Mouse (Mus musculus): ENCODE measurements around the gene Olfr155. TPM values are rescaled to one million over a fixed set of nuclear protein-coding genes. Genes with fewer than 3 reads are reported as not detected.

The Olfr155 gene
- not detected in 2 replicates for polyA plus RNA-seq (2016; fragmentation: Nextera tagmentation; extraction: Ambion mirVana)

DNA sequence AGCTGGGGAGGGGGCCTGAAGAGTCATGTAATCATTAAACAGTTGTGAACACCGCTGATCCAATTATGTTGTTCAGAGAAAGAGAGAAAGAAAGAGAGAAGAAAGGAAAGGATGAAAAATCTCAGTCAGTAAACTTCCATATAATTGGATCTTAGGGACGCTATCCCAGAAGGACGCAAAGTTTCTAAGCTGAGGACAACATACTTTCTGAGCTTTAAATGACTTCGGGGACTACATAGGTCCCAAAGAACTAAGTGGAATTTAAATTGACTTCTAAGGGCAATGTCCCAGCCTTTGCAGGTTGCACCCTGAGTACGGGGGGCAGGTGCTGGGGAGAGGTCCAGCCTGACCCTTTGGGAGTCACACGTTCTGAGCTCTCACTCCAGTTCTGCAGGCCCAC lies at the start of gene Olfr155:
Gene Olfr155 (plus strand): TSS at position 301 of the 400 bp plus-strand sequence.
- Histone ChIP-seq H3K27me3 (no peaks in the 10 kb centered on the region), H3K4me2 (replicated peaks) (no peak within 1 kb of the TSS), H3K4me3 (no peak within 1 kb of the TSS), H3K36me3 (no peaks in the 10 kb centered on the region), H3K9me3 (no peaks in the 10 kb centered on the region), H3K27ac (replicated peaks) (no peak within 1 kb of the TSS), H3K4me1 (no peaks in the 10 kb centered on the region), H3K9ac (replicated peaks) (no peak within 1 kb of the TSS)
- 88% methylated on average over 6 of the region's 6 CpGs for WGBS
- ATAC-seq (ENCODE audit: low FRiP score, low read depth): no peak

DNA sequence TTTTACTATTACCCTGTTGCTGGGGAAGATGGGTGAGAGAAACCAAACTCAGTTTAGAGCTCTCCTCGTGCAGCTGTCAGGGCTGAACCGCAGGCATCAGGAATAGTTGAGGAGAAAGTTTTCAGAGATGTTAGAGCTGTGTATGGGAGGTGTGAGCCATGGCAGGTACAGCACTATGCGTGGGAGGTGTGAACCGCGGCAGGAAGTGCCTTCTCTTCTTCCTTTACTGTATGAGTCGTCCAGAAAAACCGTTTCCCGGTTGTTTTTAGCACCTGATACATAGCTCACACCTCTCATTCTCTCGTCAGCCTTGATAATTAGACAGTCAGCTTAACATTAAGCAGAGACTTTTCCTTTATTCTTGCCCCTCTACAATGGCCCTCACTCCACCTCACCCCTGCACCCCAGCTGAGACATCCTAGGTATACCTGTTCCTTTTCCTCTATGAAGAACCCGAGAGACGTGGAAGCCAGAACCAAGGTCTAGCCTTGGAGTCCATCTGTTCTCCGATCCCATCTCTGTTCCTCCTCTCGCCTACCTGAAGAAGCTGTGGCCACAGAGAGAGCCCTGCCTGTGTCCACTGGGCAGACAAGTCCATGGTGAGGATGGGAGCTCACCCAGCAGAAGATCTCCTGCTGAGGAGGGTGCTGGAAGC lies 28.3 kb upstream of the Olfr155 start:
- 89% methylated on average over 13 of the region's 13 CpGs for WGBS

DNA sequence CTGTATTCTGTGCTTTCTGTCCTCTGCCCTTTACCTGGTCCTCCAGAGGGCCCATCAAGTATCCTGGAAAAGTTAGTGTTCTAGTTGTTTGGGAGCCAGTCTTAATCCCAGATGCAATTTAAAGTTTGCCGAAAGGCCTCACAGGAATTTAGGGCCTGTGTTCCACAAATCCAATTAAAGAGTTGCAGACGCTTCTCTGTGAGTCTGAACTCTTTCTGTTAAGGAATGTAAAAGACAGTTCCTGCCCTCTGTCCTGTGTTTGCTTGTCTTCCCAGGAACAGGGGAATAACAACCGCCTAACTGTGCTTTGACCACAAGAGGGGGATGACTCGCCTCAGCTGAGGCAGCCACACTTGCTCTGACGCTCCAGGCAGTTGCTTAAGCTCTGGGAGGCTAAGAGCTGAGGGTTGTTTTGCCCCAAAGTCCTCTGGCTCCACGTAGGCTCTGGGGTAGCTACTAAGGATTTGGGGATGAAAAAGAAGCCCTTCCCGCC lies 27.5 kb upstream of the Olfr155 start, which contains the start of gene Olfr156:
Gene Olfr156 (minus strand): TSS at position 51 of the 493 bp plus-strand sequence.
- no peak for ATAC-seq (ENCODE audit: low FRiP score, low read depth)
- H3K27me3 ChIP-seq: no peaks in the 10 kb centered on the region
- H3K4me2 ChIP-seq (replicated peaks): no peak within 1 kb of the TSS
- H3K9ac ChIP-seq (replicated peaks): no peak within 1 kb of the TSS
- H3K9me3 ChIP-seq: no peaks in the 10 kb centered on the region
- no peaks in the 10 kb centered on the region for H3K36me3 ChIP-seq
- no peaks in the 10 kb centered on the region for H3K4me1 ChIP-seq
- H3K4me3 ChIP-seq: no peak within 1 kb of the TSS
- no peak within 1 kb of the TSS for H3K27ac ChIP-seq (replicated peaks)
- WGBS: 9% methylated on average over 7 of the region's 7 CpGs

More for the DNA sequence above, 28.3 kb upstream of the Olfr155 start:
- no peak overlapping the region for H3K9ac ChIP-seq (replicated peaks)
- H3K27me3 ChIP-seq: no peaks in the 10 kb centered on the region
- no peak overlapping the region for H3K27ac ChIP-seq (replicated peaks)
- ATAC-seq (ENCODE audit: low FRiP score, low read depth): no peak
- H3K36me3 ChIP-seq: no peaks in the 10 kb centered on the region
- no peaks in the 10 kb centered on the region for H3K9me3 ChIP-seq
- no peaks in the 10 kb centered on the region for H3K4me1 ChIP-seq
- no peak overlapping the region for H3K4me3 ChIP-seq
- no peak overlapping the region for H3K4me2 ChIP-seq (replicated peaks)

DNA sequence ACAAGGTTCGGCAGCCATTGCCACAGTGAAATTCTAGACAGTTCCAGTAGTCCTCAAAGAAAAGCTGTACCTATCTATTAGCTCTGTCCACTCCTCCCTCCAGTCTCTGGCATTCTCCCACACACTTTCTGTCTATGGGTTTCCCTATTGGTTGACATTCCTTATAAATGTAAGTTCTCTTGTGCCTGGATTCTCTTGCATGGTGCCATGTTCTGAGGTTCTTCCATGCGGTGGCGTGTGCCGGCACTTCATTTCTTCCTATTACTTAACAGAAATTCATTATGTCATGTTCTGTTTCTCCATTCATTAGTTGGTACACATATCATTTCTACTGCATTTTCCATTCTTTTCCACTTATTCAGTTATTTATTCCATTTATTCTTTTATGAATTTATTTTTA lies 22.6 kb upstream of the Olfr155 start:
- H3K4me1 ChIP-seq: no peaks in the 10 kb centered on the region
- 94% methylated on average over 4 of the region's 4 CpGs for WGBS

DNA sequence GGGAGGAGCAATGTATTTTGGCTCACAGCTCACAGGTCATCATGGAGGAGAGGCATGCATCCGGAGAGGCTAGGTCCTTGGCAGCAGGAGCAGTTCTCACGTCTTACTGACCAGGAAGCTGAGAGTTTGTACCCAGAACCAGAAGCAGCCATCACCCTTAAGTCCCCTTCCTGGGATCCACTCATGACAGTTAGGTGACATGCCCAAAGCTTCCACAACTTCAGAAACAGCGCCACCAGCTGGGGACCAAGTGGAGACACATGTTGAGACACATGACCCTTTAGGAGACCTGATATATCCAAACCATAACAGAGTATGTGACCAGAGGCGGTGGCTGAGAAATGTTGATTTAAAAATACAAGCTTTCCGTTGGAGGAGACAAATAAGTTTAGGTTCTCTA lies 19.3 kb upstream of the Olfr155 start:
- Histone ChIP-seq H3K4me2 (replicated peaks) (no peak overlapping the region), H3K36me3 (no peaks in the 10 kb centered on the region), H3K4me1 (no peaks in the 10 kb centered on the region), H3K9ac (replicated peaks) (no peak overlapping the region), H3K9me3 (no peaks in the 10 kb centered on the region), H3K27ac (replicated peaks) (no peak overlapping the region), H3K27me3 (no peaks in the 10 kb centered on the region), H3K4me3 (no peak overlapping the region)
- no peak for ATAC-seq (ENCODE audit: low FRiP score, low read depth)
- 70% methylated on average over 5 of the region's 5 CpGs for WGBS

More for the DNA sequence above, 22.6 kb upstream of the Olfr155 start:
- H3K4me2 ChIP-seq (replicated peaks): no peak overlapping the region
- no peak overlapping the region for H3K9ac ChIP-seq (replicated peaks)
- no peak for ATAC-seq (ENCODE audit: low FRiP score, low read depth)
- no peaks in the 10 kb centered on the region for H3K27me3 ChIP-seq
- no peaks in the 10 kb centered on the region for H3K36me3 ChIP-seq
- H3K27ac ChIP-seq (replicated peaks): no peak overlapping the region
- H3K4me3 ChIP-seq: no peak overlapping the region
- H3K9me3 ChIP-seq: no peaks in the 10 kb centered on the region

DNA sequence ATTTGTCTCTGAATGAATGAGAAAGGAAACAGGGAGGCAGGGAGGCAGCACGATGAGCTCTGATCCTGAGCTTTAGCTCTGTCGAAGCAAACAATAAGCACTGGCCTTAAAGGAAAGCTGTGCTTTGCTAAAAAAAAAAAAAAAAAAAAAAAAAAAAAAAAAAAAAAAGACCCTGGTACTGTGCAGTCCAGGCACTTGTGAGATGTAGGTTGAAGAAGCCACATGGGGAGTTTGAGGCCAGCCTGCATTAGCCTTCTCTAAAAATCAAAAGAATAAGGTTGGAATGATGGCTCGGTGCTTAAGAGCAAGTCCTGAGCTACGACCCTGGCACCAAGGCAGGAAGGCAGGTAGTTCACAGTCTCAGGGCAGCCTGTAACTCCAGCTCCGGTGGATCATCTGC lies 17.6 kb upstream of the Olfr155 start:
- H3K4me3 ChIP-seq: no peak overlapping the region
- H3K27ac ChIP-seq (replicated peaks): no peak overlapping the region
- H3K9ac ChIP-seq (replicated peaks): no peak overlapping the region
- no peak for ATAC-seq (ENCODE audit: low FRiP score, low read depth)
- H3K4me2 ChIP-seq (replicated peaks): no peak overlapping the region
- no peaks in the 10 kb centered on the region for H3K4me1 ChIP-seq
- no peaks in the 10 kb centered on the region for H3K27me3 ChIP-seq
- WGBS: 59% methylated on average over 5 of the region's 5 CpGs
- H3K9me3 ChIP-seq: no peaks in the 10 kb centered on the region
- no peaks in the 10 kb centered on the region for H3K36me3 ChIP-seq

DNA sequence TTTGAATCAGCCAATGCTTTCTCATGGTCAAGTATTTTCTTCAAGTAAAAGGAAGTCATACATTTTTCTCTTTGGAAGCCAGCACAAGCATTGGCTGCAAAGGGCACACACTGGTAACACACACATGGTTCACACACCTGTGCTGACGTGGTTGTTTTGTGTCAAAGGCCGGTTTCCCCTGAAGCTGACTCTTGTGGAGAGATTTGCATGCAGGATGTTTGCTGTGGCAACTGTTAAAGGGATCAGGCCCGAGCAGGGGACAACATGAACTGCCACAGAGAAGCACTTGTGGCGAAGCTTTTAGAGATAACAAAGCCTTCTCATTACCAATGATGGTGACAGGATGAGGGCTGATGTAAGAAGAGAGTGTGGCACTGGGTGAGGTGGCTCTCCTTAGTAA lies 16.6 kb upstream of the Olfr155 start:
- Histone ChIP-seq H3K4me2 (replicated peaks) (no peak overlapping the region), H3K4me1 (no peaks in the 10 kb centered on the region), H3K9ac (replicated peaks) (no peak overlapping the region), H3K36me3 (no peaks in the 10 kb centered on the region), H3K27ac (replicated peaks) (no peak overlapping the region), H3K27me3 (no peaks in the 10 kb centered on the region), H3K9me3 (no peaks in the 10 kb centered on the region), H3K4me3 (no peak overlapping the region)
- 70% methylated on average over 4 of the region's 4 CpGs for WGBS
- no peak for ATAC-seq (ENCODE audit: low FRiP score, low read depth)

DNA sequence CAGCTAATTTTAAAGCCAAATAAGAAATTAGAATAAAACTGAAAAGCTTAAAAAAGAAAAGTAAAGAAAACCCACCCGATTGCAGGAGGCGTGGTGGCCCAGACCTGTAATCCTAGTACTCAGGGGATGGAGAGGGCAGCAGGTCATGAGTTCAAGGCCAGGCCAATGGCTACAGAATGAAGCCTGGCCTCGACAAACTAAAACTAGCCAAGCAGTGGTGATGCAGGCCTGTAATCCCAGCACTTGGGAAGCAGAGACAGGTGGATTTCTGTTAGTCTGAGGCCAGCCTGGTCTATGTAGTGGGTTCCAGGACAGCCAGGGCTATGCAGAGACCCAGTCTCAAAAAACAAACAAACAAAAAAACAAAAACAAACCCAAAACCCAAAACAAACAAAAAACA lies 13.0 kb upstream of the Olfr155 start:
- Histone ChIP-seq H3K4me3 (no peak overlapping the region), H3K9me3 (no peaks in the 10 kb centered on the region), H3K4me2 (replicated peaks) (no peak overlapping the region), H3K27me3 (no peaks in the 10 kb centered on the region), H3K9ac (replicated peaks) (no peak overlapping the region), H3K4me1 (no peaks in the 10 kb centered on the region), H3K36me3 (no peaks in the 10 kb centered on the region), H3K27ac (replicated peaks) (no peak overlapping the region)
- no peak for ATAC-seq (ENCODE audit: low FRiP score, low read depth)
- 67% methylated on average over 3 of the region's 3 CpGs for WGBS

DNA sequence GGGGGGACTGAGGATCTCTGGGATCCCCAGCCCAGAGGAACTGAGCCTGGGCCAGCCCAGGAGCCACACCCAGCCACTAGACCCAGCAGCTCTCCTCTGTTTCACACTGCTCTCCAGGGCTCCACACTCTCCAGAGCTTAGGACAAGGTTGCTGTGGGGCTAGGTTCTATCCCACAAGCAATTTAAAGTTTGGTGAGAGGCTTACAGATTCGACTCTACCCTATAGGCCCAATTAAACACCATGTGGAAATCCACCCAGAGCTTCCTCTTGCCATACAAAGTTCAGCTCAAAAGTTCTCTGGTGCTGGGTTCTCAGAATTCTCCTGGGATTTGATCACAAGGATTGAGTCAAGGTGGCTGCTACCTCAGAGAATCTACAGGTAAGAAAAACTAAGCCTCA lies 11.3 kb upstream of the Olfr155 start, which contains the start of gene Olfr157:
Gene Olfr157 (minus strand): TSS at position 101 of the 400 bp plus-strand sequence.
- Histone ChIP-seq H3K4me3 (no peak within 1 kb of the TSS), H3K9ac (replicated peaks) (no peak within 1 kb of the TSS), H3K9me3 (no peaks in the 10 kb centered on the region), H3K27me3 (no peaks in the 10 kb centered on the region), H3K4me2 (replicated peaks) (no peak within 1 kb of the TSS), H3K36me3 (no peaks in the 10 kb centered on the region), H3K4me1 (no peaks in the 10 kb centered on the region), H3K27ac (replicated peaks) (no peak within 1 kb of the TSS)
- ATAC-seq (ENCODE audit: low FRiP score, low read depth): no peak
- WGBS: 53% methylated on average over 1 of the region's 1 CpGs

DNA sequence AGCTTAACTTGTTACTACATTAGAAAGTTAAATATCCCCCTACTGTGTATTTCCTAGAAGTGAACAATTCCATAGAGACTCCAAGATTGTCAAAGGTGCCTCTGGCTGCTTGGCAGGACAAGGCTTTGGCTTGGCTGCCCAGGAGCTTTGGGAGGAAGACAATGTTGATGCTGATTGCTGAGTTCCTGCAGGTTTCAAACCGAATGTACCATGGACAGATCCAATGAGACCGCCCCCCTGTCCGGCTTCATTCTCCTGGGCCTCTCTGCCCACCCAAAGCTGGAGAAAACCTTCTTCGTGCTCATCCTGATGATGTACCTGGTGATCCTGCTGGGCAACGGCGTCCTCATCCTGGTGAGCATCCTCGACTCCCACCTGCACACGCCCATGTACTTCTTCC lies 2.7 kb downstream of the Olfr155 start:
- Histone ChIP-seq H3K9me3 (no peaks in the 10 kb centered on the region), H3K36me3 (no peaks in the 10 kb centered on the region), H3K27me3 (no peaks in the 10 kb centered on the region), H3K27ac (replicated peaks) (no peak overlapping the region), H3K9ac (replicated peaks) (no peak overlapping the region), H3K4me1 (no peaks in the 10 kb centered on the region), H3K4me2 (replicated peaks) (no peak overlapping the region), H3K4me3 (no peak overlapping the region)
- WGBS: 79% methylated on average over 8 of the region's 8 CpGs
- ATAC-seq (ENCODE audit: low FRiP score, low read depth): no peak

DNA sequence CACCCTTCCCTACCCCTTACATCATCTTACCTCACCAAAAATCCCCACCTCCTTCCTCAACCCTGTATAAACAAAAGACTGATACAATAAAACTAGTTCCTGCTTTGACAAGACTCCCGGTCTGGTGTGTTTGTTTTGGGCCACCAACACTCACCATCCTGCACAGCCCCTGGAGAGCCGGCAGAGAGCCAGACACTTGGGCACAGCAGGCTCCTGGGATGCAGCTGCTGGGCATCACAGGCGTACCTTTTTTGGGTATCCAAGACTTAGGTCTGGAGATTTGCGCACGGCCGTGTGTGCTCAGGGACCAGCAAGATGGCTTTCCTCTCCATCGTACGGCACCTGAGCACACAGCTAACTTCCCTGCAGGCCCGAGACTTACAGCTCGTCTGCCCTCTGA lies 8.5 kb downstream of the Olfr155 start:
- Histone ChIP-seq H3K9me3 (no peaks in the 10 kb centered on the region), H3K4me1 (no peaks in the 10 kb centered on the region), H3K9ac (replicated peaks) (no peak overlapping the region), H3K4me2 (replicated peaks) (no peak overlapping the region), H3K36me3 (no peaks in the 10 kb centered on the region), H3K4me3 (no peak overlapping the region), H3K27ac (replicated peaks) (no peak overlapping the region), H3K27me3 (peaks cover 5% of the 10 kb centered on the region; the same call in 1 of the 2 replicates)
- WGBS: 79% methylated on average over 10 of the region's 10 CpGs
- no peak for ATAC-seq (ENCODE audit: low FRiP score, low read depth)

DNA sequence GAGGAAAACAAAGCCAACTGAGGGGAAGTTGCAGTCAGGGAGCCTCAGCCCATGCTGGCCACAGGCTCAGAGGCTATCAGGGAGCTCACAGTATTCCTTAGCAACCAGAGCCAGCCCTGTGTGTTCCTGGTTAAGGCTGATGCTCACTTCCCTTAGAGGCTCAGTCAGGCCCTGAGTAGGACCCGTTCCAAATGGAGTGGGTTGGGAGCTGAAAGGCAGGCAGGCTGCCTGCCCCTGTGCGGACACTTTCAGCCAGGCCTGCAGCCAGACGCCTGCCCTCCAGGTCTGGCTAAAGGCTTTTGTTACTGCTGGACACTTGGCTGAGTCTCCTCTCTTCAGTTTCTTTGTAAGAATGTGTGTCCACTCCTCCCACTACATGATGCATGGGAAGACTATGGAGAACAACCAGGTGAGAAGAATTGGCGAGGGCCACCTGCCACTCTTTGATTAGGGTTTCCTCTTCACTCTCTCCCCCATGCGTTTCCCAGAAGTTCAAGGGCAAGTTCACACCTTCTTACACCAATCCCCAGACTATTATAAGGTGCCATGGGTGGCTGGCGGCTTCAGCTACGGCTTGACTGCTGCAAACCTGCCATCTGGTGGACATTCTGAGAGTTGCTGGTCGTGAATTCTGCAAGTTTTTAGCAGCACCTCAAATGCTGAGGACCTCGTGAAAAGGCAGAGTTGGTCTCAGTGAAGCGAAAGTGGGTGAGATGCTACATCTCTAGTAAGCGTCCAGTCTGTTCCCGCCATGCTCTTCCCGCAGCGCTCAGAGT lies 9.6 kb downstream of the Olfr155 start:
- no peaks in the 10 kb centered on the region for H3K9me3 ChIP-seq
- H3K27me3 ChIP-seq: peaks cover 5% of the 10 kb centered on the region; the same call in 1 of the 2 replicates
- H3K4me1 ChIP-seq: no peaks in the 10 kb centered on the region
- no peak overlapping the region for H3K27ac ChIP-seq (replicated peaks)
- no peaks in the 10 kb centered on the region for H3K36me3 ChIP-seq
- H3K4me3 ChIP-seq: no peak overlapping the region
- no peak overlapping the region for H3K9ac ChIP-seq (replicated peaks)
- ATAC-seq (ENCODE audit: low FRiP score, low read depth): no peak
- WGBS: 15% methylated on average over 14 of the region's 14 CpGs
- no peak overlapping the region for H3K4me2 ChIP-seq (replicated peaks)

Data from midbrain, embryonic 12.5 days (tissue).